Mouse (Mus musculus) gastrocnemius, postnatal 4 days (tissue): ENCODE data around the gene Magi1. TPM values are rescaled to one million over a fixed set of nuclear protein-coding genes. Genes with fewer than 3 reads are reported as not detected.

ENCODE experiments used
- DNase-seq, 2 experiments: peaks; one replicate each; pipeline ENCODE4 v3.0.0; 2021 to 2022; ENCODE audit warnings: low spot score in 2 of 2, mixed read lengths in 2 of 2
- total RNA-seq, 2 experiments: library from RNA; stranded (reverse); gene quantifications; 2 replicates each; pipeline ENCODE4 v1.2.3; 2021

Gene Magi1
- total RNA-seq, 2 experiments from 2014 or later, result 13.2 to 16.6 TPM

GRCm38 (mm10) chr6:94163325-94163995 lies 120.3 kb downstream of the Magi1 start:
- no peak for DNase-seq

- DNase-seq, result no peak
Measured at GRCm38 (mm10) chr6:94162918-94163317, 120.8 kb downstream of the Magi1 start.

- DNase-seq, result no peak
Measured at GRCm38 (mm10) chr6:94159256-94159655, 124.5 kb downstream of the Magi1 start.

- DNase-seq, result no peak
Measured at GRCm38 (mm10) chr6:94158119-94158848, 125.4 kb downstream of the Magi1 start.

- no peak for DNase-seq
Measured at GRCm38 (mm10) chr6:94155996-94156395, 127.7 kb downstream of the Magi1 start.

GRCm38 (mm10) chr6:94154854-94155601 lies 128.7 kb downstream of the Magi1 start:
- DNase-seq, result no peak

GRCm38 (mm10) chr6:94152881-94153280 lies 130.8 kb downstream of the Magi1 start:
- DNase-seq, result no peak

GRCm38 (mm10) chr6:94150876-94151275 lies 132.8 kb downstream of the Magi1 start:
- DNase-seq, result no peak

- no peak for DNase-seq
Measured at GRCm38 (mm10) chr6:94149800-94150199, 133.9 kb downstream of the Magi1 start.

GRCm38 (mm10) chr6:94146206-94146493 lies 137.6 kb downstream of the Magi1 start:
- DNase-seq, result no peak

- peak; percentile 33 to 69 for DNase-seq
Measured at GRCm38 (mm10) chr6:94145430-94146205, 138.1 kb downstream of the Magi1 start.

GRCm38 (mm10) chr6:94142493-94142892 lies 141.2 kb downstream of the Magi1 start:
- no peak for DNase-seq

GRCm38 (mm10) chr6:94141496-94141895 lies 142.2 kb downstream of the Magi1 start:
- DNase-seq, result no peak

GRCm38 (mm10) chr6:94139952-94140414 lies 143.7 kb downstream of the Magi1 start:
- DNase-seq, result no peak

GRCm38 (mm10) chr6:94136693-94137092 lies 147.0 kb downstream of the Magi1 start:
- no peak for DNase-seq

- no peak for DNase-seq
Measured at GRCm38 (mm10) chr6:94134159-94134558, 149.6 kb downstream of the Magi1 start.

GRCm38 (mm10) chr6:94131999-94132398 lies 151.7 kb downstream of the Magi1 start:
- no peak for DNase-seq

GRCm38 (mm10) chr6:94130389-94130788 lies 153.3 kb downstream of the Magi1 start:
- DNase-seq, result no peak

- no peak for DNase-seq
Measured at GRCm38 (mm10) chr6:94126763-94127162, 157.0 kb downstream of the Magi1 start.

GRCm38 (mm10) chr6:94125144-94125543 lies 158.6 kb downstream of the Magi1 start:
- no peak for DNase-seq

GRCm38 (mm10) chr6:94124279-94124678 lies 159.4 kb downstream of the Magi1 start:
- DNase-seq, result no peak
